Mouse (Mus musculus) forebrain, postnatal 0 days (tissue): ENCODE data around the gene Lao1. TPM values are rescaled to one million over a fixed set of nuclear protein-coding genes. Genes with fewer than 3 reads are reported as not detected.

ENCODE experiments used
- ATAC-seq: fragments of 200-750 bp; cut with Nextera tagmentation; 2 replicates; pipeline ENCODE4 v1.8.0; 2017; ENCODE audit warnings: mild to moderate bottlenecking, moderate library complexity
- DNase-seq: peaks from one replicate; pipeline ENCODE4 v3.0.0-alpha.2; 2015
- H3K27ac ChIP-seq: fragments of 300-500 bp; sonication (generic); 2 replicates; pipeline ENCODE4 v1.5.1; 2014; ENCODE audit warnings: low read depth, mild to moderate bottlenecking, antibody characterized with exemption, low read length, moderate library complexity, mixed read lengths
- H3K27me3 ChIP-seq: fragments of 300-500 bp; sonication (generic); 2 replicates; pipeline ENCODE4 v1.6.1; 2014; ENCODE audit warnings: mild to moderate bottlenecking, low read length, mixed read lengths; ENCODE audit not compliant: insufficient read depth
- H3K36me3 ChIP-seq: fragments of 300-500 bp; sonication (generic); 2 replicates; pipeline ENCODE4 v1.6.1; 2014; ENCODE audit warnings: mild to moderate bottlenecking, moderate library complexity; ENCODE audit not compliant: insufficient read depth
- H3K4me1 ChIP-seq: fragments of 300-500 bp; sonication (generic); 2 replicates; pipeline ENCODE4 v1.6.1; 2014; ENCODE audit warnings: antibody characterized with exemption; ENCODE audit not compliant: insufficient read depth
- H3K4me2 ChIP-seq: fragments of 300-500 bp; sonication (generic); 2 replicates; pipeline ENCODE4 v1.6.1; 2014; ENCODE audit warnings: low read depth, mild to moderate bottlenecking, moderate library complexity
- H3K4me3 ChIP-seq: fragments of 300-500 bp; sonication (generic); 2 replicates; pipeline ENCODE4 v1.5.1; 2014; ENCODE audit warnings: low read depth, low read length, mixed read lengths
- H3K9ac ChIP-seq: fragments of 300-500 bp; sonication (generic); 2 replicates; pipeline ENCODE4 v1.6.1; 2014; ENCODE audit warnings: mild to moderate bottlenecking
- H3K9me3 ChIP-seq: fragments of 300-500 bp; sonication (generic); 2 replicates; pipeline ENCODE4 v1.6.1; 2016; ENCODE audit warnings: low read length
- CTCF ChIP-seq: sonication (generic); IDR thresholded peaks from 2 replicates; pipeline ENCODE4 v1.5.1; 2016; ENCODE audit warnings: antibody characterized with exemption, control low read depth, low read depth
- WGBS: fragments of 180-500 bp; shearing (Covaris S2); extraction: QIAGEN DNeasy Blood & Tissue Kit; methylation state at CpG from one replicate; pipeline ENCODE4 v1.1.7; 2014; 5-methylcytosine and 5-hydroxymethylcytosine counted together
- polyA plus RNA-seq: library from polyadenylated mRNA; unstranded; fragments of >200 nt; fragmentation: Nextera tagmentation; extraction: Ambion mirVana; gene quantifications from 2 replicates; pipeline ENCODE4 v1.2.1, GENCODE M21; 2015
- total RNA-seq: library from RNA; depleted of rRNA; stranded (reverse); fragments of >200 nt; gene quantifications from 2 replicates; pipeline ENCODE4 v1.2.3, GENCODE M21; 2014

The Lao1 gene
- total and polyA plus RNA-seq, 2 experiments from 2014 or later = 0.15 TPM; not detected in 1

GRCm38 (mm10) chr4:118988535-118988934 is 27.2 kb downstream of the Lao1 start:
- peak; percentile 65 for DNase-seq
- 4% methylated on average over 3 of the region's 3 CpGs for WGBS
- peak; percentile 48 for ATAC-seq

DNA sequence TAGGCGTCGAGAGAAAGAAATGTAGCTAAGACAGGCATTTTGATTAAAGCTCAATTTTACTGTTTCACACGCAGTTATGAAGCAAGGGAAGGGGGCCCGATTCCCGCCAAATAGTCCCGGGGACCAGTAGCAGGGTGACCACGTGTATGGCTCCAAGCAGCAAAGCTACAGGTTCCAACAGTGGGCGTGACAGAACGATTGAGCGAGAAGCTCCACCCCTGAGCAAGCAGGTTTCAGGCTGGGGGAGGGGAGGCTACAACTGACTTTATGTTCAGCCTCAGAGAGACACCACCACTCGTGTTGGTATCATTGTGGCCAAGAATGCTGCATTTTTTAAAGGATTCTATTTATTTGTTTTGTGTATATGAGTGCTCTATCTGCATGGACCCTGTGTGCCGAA is 28.0 kb downstream of the Lao1 start:
- H3K36me3 ChIP-seq = no peaks in the 10 kb centered on the region
- no peak for TF ChIP-seq CTCF
- H3K4me1 ChIP-seq = no peaks in the 10 kb centered on the region
- no peak overlapping the region for H3K27ac ChIP-seq
- ATAC-seq (no peak), DNase-seq (no peak)
- no peaks in the 10 kb centered on the region for H3K9me3 ChIP-seq
- H3K4me3 ChIP-seq = no peak overlapping the region
- H3K27me3 ChIP-seq = no peaks in the 10 kb centered on the region
- no peak overlapping the region for H3K4me2 ChIP-seq
- 31% methylated on average over 12 of the region's 12 CpGs for WGBS
- no peak overlapping the region for H3K9ac ChIP-seq

More at GRCm38 (mm10) chr4:118988535-118988934, 27.2 kb downstream of the Lao1 start:
- Histone ChIP-seq H3K36me3 (no peaks in the 10 kb centered on the region), H3K4me1 (no peaks in the 10 kb centered on the region), H3K27me3 (no peaks in the 10 kb centered on the region), H3K4me2 (no peak overlapping the region), H3K4me3 (no peak overlapping the region), H3K9ac (no peak overlapping the region), H3K9me3 (no peaks in the 10 kb centered on the region), H3K27ac (no peak overlapping the region)
- peak; percentile 72 for TF ChIP-seq CTCF

DNA sequence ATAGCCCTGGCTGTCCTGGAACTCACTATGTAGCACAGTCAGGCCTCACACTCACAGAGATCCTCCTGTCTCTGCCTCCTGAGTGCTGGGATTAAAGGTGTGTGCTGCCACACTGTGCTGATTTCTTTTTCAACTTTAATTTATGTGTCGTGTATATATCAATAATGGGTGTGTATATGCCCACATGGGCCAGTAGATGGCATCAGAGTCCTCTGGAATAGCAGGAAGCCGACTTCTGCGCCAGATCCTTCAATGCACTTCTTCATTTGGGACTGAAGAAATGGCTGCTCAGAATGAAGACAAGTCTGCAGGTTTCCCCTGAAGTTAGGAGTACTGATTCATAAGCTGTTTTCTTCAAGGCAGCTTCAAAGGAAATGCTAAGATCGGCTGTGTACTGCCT is 30.4 kb downstream of the Lao1 start:
- peak; percentile 52 for DNase-seq
- TF ChIP-seq CTCF = peak; percentile 59

GRCm38 (mm10) chr4:118997127-118997542 is 35.8 kb downstream of the Lao1 start:
- ATAC-seq (no peak), DNase-seq (no peak)
- Histone ChIP-seq H3K9me3 (no peaks in the 10 kb centered on the region), H3K27me3 (no peaks in the 10 kb centered on the region), H3K4me3 (no peak overlapping the region), H3K27ac (no peak overlapping the region), H3K36me3 (no peaks in the 10 kb centered on the region), H3K9ac (no peak overlapping the region), H3K4me2 (no peak overlapping the region), H3K4me1 (no peaks in the 10 kb centered on the region)
- TF ChIP-seq CTCF = no peak
- WGBS = 90% methylated on average over 14 of the region's 14 CpGs

More for the DNA sequence above, 30.4 kb downstream of the Lao1 start:
- H3K4me3 ChIP-seq = no peak overlapping the region
- WGBS = 40% methylated on average over 4 of the region's 4 CpGs
- no peaks in the 10 kb centered on the region for H3K36me3 ChIP-seq
- H3K4me1 ChIP-seq = no peaks in the 10 kb centered on the region
- H3K27ac ChIP-seq = no peak overlapping the region
- H3K9ac ChIP-seq = no peak overlapping the region
- no peaks in the 10 kb centered on the region for H3K9me3 ChIP-seq
- no peak overlapping the region for H3K4me2 ChIP-seq
- ATAC-seq = peak; percentile 23; the same call in 1 of the 2 replicates
- no peaks in the 10 kb centered on the region for H3K27me3 ChIP-seq

- Histone ChIP-seq H3K4me3 (no peak overlapping the region), H3K27me3 (no peaks in the 10 kb centered on the region), H3K4me1 (no peaks in the 10 kb centered on the region), H3K9ac (no peak overlapping the region), H3K9me3 (no peaks in the 10 kb centered on the region), H3K4me2 (no peak overlapping the region), H3K36me3 (no peaks in the 10 kb centered on the region), H3K27ac (no peak overlapping the region)
- ATAC-seq (no peak), DNase-seq (no peak)
- 69% methylated on average over 19 of the region's 19 CpGs for WGBS
- no peak for TF ChIP-seq CTCF
These were observed 38.5 kb downstream of the Lao1 start for GRCm38 (mm10) chr4:118999691-119000486.

DNA sequence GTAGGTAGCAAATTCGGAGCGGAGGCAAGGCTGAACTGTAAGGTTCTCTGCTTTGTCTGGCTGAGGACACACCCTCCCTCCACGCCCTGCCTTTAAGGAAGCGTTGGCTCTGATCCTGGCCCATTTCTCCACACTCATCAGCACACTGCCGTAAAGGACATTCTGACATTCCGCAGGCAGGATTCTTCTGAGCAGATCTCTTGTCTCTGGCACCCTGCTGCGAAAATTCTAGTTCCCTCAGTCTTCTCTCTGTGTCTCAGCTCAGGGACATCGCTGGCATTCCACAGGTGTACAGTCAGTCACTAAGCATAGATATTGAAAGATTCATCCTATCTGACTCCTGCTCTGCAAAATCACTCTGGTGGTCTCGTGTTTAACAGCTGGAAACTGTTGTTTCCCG is 40.3 kb downstream of the Lao1 start:
- Histone ChIP-seq H3K4me1 (no peaks in the 10 kb centered on the region), H3K27me3 (no peaks in the 10 kb centered on the region), H3K9me3 (no peaks in the 10 kb centered on the region), H3K9ac (no peak overlapping the region), H3K4me2 (no peak overlapping the region), H3K27ac (no peak overlapping the region), H3K4me3 (no peak overlapping the region), H3K36me3 (no peaks in the 10 kb centered on the region)
- DNase-seq = no peak
- 60% methylated on average over 10 of the region's 10 CpGs for WGBS
- no peak for ATAC-seq
- TF ChIP-seq CTCF = no peak

DNA sequence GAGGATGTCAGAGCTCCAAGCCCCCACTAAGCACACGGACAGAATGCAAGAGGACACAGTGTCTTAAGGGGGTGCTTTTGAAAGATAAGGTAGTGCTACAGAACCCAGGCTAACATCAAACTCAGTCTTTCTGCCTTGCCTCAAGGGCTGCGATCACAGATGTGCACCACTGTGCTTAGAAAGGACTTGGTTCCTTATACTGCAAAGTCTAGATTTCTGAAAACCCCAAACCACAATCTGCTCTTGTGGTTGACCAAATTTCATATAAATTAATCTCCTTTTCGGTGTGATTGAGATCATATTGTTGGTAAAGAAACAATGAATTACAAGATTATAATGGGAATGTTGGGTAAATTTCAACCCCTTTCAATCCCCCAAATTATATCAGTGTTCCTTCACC is 41.1 kb downstream of the Lao1 start:
- TF ChIP-seq CTCF = no peak
- H3K9ac ChIP-seq = no peak overlapping the region
- no peaks in the 10 kb centered on the region for H3K27me3 ChIP-seq
- H3K4me2 ChIP-seq = no peak overlapping the region
- H3K9me3 ChIP-seq = no peaks in the 10 kb centered on the region
- no peak overlapping the region for H3K4me3 ChIP-seq
- no peaks in the 10 kb centered on the region for H3K36me3 ChIP-seq
- H3K27ac ChIP-seq = no peak overlapping the region
- WGBS = 86% methylated on average over 3 of the region's 3 CpGs
- ATAC-seq = no peak
- H3K4me1 ChIP-seq = no peaks in the 10 kb centered on the region
- no peak for DNase-seq
